Mouse (Mus musculus) ES-E14 (cell line): ENCODE results near the gene Tmsb4x. TPM values are rescaled to one million over a fixed set of nuclear protein-coding genes. Genes with fewer than 3 reads are reported as not detected.

Source experiments
- DNase-seq: peaks from one replicate; pipeline ENCODE4 v3.0.0-alpha.2; 2013; ENCODE audit warnings: low read depth, low spot score
- H3K27ac ChIP-seq: 2 replicates; pipeline ENCODE4 v1.5.1; 2012; ENCODE audit warnings: low read depth, mild to moderate bottlenecking, low read length, moderate library complexity, mixed read lengths; ENCODE audit not compliant: poor library complexity, insufficient read depth, severe bottlenecking
- H3K36me3 ChIP-seq: 2 replicates; pipeline ENCODE4 v1.6.1; 2012; ENCODE audit warnings: mild to moderate bottlenecking, low read length, moderate library complexity, mixed read lengths; ENCODE audit not compliant: control insufficient read depth, poor library complexity, insufficient read depth, severe bottlenecking
- H3K4me1 ChIP-seq, 2 experiments: fragments of 150-350 bp in 1 of 2; sonication (generic) in 1 of 2; 2 replicates each; pipeline ENCODE4 v1.6.1; 2012; ENCODE audit warnings: low read length in 2 of 2, mild to moderate bottlenecking in 1 of 2, mixed read lengths in 1 of 2; ENCODE audit not compliant: control insufficient read depth in 2 of 2, insufficient read depth in 2 of 2, poor library complexity in 1 of 2
- H3K4me3 ChIP-seq, 2 experiments: fragments of 150-350 bp in 1 of 2; sonication (generic) in 1 of 2; 2 replicates each; pipeline ENCODE4 v1.5.1; 2012; ENCODE audit warnings: low read length in 2 of 2, low read depth in 1 of 2, mild to moderate bottlenecking in 1 of 2, mixed read lengths in 1 of 2; ENCODE audit not compliant: insufficient read depth in 1 of 2, poor library complexity in 1 of 2, severe bottlenecking in 1 of 2
- H3K9ac ChIP-seq: 2 replicates; pipeline ENCODE4 v1.6.1; 2012; ENCODE audit warnings: low read depth, mild to moderate bottlenecking, low read length, mixed read lengths; ENCODE audit not compliant: poor library complexity, insufficient read depth, severe bottlenecking
- H3K9me3 ChIP-seq: fragments of 150-350 bp; sonication (generic); 2 replicates; pipeline ENCODE4 v1.6.1; 2012; ENCODE audit warnings: low read depth, mild to moderate bottlenecking, low read length; ENCODE audit not compliant: control insufficient read depth, insufficient read depth
- CHD2 ChIP-seq: IDR thresholded peaks from 2 replicates; pipeline ENCODE4 v1.6.1; 2014; ENCODE audit warnings: mild to moderate bottlenecking, low read depth, low read length, inconsistent platforms
- HCFC1 ChIP-seq: IDR thresholded peaks from 2 replicates; pipeline ENCODE4 v1.6.1; 2012; ENCODE audit warnings: low read length, inconsistent platforms, borderline replicate concordance; ENCODE audit not compliant: insufficient read depth
- MAFK ChIP-seq: IDR thresholded peaks from 2 replicates; pipeline ENCODE4 v1.6.1; 2014; ENCODE audit warnings: mild to moderate bottlenecking, low read depth, low read length, inconsistent platforms; ENCODE audit not compliant: insufficient read depth
- ZC3H11A ChIP-seq: IDR thresholded peaks from 2 replicates; pipeline ENCODE4 v1.6.1; 2012; ENCODE audit warnings: low read depth, mild to moderate bottlenecking, inconsistent platforms, low read length, borderline replicate concordance
- ZNF384 ChIP-seq: IDR thresholded peaks from 2 replicates; pipeline ENCODE4 v1.6.1; 2012; ENCODE audit warnings: low read depth, low read length, inconsistent platforms
- in situ Hi-C, 2 experiments: fragments of 600-800 bp; cut with MboI; formaldehyde crosslinking; loops; one replicate each; pipeline ENCODE4 v1.15.1; 2025; ENCODE audit warnings: low sequenced_read_pairs in 2 of 2, inconsistent platforms in 1 of 2; ENCODE audit not compliant: unreplicated experiment in 2 of 2
- total RNA-seq: library from RNA; depleted of rRNA; stranded (reverse); fragments of 300-350 nt; gene quantifications from 2 replicates; pipeline ENCODE4 v1.2.3, GENCODE M21; 2012

Gene Tmsb4x
- total RNA-seq, 1 experiment, result 1,131 TPM

DNA sequence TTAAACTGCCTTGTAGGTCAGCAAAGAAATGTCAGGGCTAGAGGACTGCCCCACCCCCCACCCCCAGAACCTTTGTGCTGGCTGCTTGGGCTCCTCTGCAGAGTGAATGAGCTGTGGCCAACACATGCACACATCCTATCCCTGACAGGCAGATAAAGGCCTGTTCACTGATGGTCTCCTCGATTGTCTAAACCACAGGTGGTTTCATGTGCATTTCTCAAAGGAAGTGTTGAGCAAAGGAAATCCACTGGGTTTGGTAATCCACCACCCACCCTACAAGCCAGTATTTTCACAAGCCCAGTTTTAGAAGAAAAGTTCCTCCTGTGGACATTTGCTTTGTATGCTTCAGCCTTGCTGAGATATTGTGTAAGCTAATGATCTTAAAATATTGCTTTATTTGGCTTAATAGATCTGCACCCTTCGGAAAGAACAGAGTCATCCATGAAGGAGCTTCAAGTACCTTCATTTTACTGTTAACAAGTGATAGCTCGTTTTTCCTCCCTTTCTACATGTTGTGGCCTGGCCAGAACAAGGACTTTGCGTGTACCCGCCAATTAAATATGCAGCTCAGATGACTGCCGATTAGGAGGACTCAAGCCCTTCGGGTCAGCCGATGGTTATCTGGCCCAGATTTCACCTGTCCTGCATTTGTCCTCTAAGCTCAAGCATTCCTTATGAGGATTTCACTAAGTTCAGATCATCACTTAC, 3.1 kb downstream of the Tmsb4x start:
- TF ChIP-seq MAFK (no peak), ZC3H11A (no peak), CHD2 (no peak), HCFC1 (no peak), ZNF384 (no peak)
- H3K9me3 ChIP-seq, result no peaks in the 10 kb centered on the region
- peaks cover 4% of the 10 kb centered on the region; the same call in 1 of the 2 replicates for H3K36me3 ChIP-seq
- H3K27ac ChIP-seq, result no peak overlapping the region
- peaks cover 0 to 2% of the 10 kb centered on the region in 2 experiments; a peak in 1 of 4 replicates for H3K4me1 ChIP-seq
- DNase-seq, result no peak
- H3K9ac ChIP-seq, result no peak overlapping the region
- in situ Hi-C loops, result no loop called here
- H3K4me3 ChIP-seq, result no peak overlapping the region

DNA sequence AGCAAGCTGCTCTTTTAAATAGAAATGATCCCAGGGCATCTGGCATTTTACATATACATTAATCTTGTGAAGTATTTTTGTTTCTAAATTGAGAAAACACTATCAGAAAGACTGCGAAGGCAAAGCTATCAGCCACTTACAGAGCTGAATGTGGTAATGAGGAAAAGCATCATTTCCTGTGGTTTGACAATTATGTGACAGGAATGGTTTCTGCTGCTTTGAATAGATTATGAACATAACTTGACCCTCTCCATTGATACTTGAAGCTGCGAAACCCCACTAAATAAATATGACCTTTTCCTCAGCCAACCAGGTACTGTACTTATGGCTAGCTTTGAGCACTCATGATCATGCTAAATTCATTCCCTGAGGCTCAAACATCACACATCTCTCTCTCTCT, 7.8 kb downstream of the Tmsb4x start:
- Histone ChIP-seq H3K27ac (no peak overlapping the region), H3K36me3 (no peaks in the 10 kb centered on the region), H3K4me1 (no peaks in the 10 kb centered on the region), H3K4me3 (no peak overlapping the region), H3K9ac (no peak overlapping the region), H3K9me3 (no peaks in the 10 kb centered on the region)
- TF ChIP-seq ZNF384 (no peak), HCFC1 (no peak), ZC3H11A (no peak), MAFK (no peak), CHD2 (no peak)
- DNase-seq, result no peak
- in situ Hi-C loops, result no loop called here

GRCm38 (mm10) chrX:167195228-167195649, 13.9 kb downstream of the Tmsb4x start:
- no peaks in the 10 kb centered on the region for H3K4me1 ChIP-seq
- no peak overlapping the region for H3K4me3 ChIP-seq
- H3K9ac ChIP-seq, result no peak overlapping the region
- no peaks in the 10 kb centered on the region for H3K36me3 ChIP-seq
- TF ChIP-seq CHD2 (no peak), MAFK (no peak), ZC3H11A (no peak), ZNF384 (no peak), HCFC1 (no peak)
- in situ Hi-C loops, result no loop called here
- no peak overlapping the region for H3K27ac ChIP-seq
- H3K9me3 ChIP-seq, result no peaks in the 10 kb centered on the region
- DNase-seq, result no peak

DNA sequence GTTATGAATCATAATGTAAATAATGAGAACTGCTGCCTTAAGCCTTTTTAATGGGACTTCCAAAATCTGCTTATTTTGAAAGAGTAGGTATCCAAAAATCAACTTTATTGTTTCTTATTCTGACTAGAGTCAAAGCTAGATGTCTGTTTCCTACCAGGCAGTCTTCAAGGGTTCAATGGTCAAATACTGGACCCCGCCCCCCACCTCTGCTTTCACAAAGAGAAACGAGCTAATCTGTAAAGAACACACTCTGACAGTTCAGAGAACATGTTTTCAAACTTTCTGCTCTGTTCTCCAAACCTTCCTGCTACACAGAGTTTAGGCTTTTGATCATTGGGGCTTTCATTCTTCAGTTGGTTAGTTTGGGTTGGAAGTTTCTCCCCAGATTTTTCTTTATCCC, 22.8 kb downstream of the Tmsb4x start:
- in situ Hi-C loops, result no loop called here

DNA sequence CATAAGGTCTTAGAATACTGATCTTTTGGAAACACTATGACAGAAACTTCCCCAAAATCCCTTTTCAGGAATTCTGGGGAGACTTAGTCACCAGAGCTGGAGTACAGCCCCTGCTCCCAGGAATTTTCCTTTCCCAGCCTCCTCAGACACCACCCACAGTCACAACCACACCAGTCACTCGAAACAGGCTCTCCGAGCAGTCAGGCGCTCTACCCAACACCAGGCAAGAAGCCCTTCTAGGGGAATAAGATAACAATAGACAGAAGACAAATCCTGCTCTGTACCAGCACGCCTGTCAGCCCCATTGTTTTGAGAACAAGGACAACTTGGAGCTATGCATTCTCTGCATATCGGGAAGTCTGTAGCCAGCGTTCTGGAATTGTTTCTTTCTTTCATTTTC, 25.6 kb downstream of the Tmsb4x start:
- no peak overlapping the region for H3K9ac ChIP-seq
- in situ Hi-C loops, result no loop called here
- DNase-seq, result no peak
- H3K27ac ChIP-seq, result no peak overlapping the region
- H3K4me3 ChIP-seq, result no peak overlapping the region
- H3K4me1 ChIP-seq, result no peaks in the 10 kb centered on the region
- H3K9me3 ChIP-seq, result no peaks in the 10 kb centered on the region
- no peaks in the 10 kb centered on the region for H3K36me3 ChIP-seq
- no peak for TF ChIP-seq ZNF384
- no peak for TF ChIP-seq CHD2
- TF ChIP-seq MAFK, result no peak
- TF ChIP-seq ZC3H11A, result no peak
- no peak for TF ChIP-seq HCFC1

More for the DNA sequence above, 22.8 kb downstream of the Tmsb4x start:
- TF ChIP-seq ZC3H11A, result no peak
- no peak for TF ChIP-seq MAFK
- no peak for DNase-seq
- no peaks in the 10 kb centered on the region for H3K9me3 ChIP-seq
- H3K4me1 ChIP-seq, result no peaks in the 10 kb centered on the region
- no peak overlapping the region for H3K27ac ChIP-seq
- H3K4me3 ChIP-seq, result no peak overlapping the region
- no peak overlapping the region for H3K9ac ChIP-seq
- H3K36me3 ChIP-seq, result no peaks in the 10 kb centered on the region
